Mouse (Mus musculus): ENCODE measurements at regions not wholly inside any gene's neighbourhood (a gene's known extent, or its start where the extent isn't known, plus 50 kb on each side); places are given as distances from the start of the nearest gene placed in this dataset. TPM values are rescaled to one million over a fixed set of nuclear protein-coding genes. Genes with fewer than 3 reads are reported as not detected.

- Histone ChIP-seq H3K4me3 (no peak overlapping the region), H3K4me1 (peaks cover 13% of the 10 kb centered on the region), H3K27ac (no peak overlapping the region), H3K36me3 (replicated peaks) (no peaks in the 10 kb centered on the region), H3K9me3 (no peaks in the 10 kb centered on the region), H3K27me3 (ENCODE audit: poor library complexity, severe bottlenecking) (peaks cover 25% of the 10 kb centered on the region)
- 88% methylated on average over 9 of the region's 9 CpGs for WGBS
- DNase-seq (ENCODE audit: extremely low spot score, low spot score), result no peak
Observed at GRCm38 (mm10) chr6:73365306-73365705, 104.2 kb downstream of the 4931417E11Rik start.

GRCm38 (mm10) chr6:73334995-73335394 lies 86.8 kb downstream of the Suclg1 start:
- Histone ChIP-seq H3K36me3 (replicated peaks) (no peaks in the 10 kb centered on the region), H3K4me3 (no peak overlapping the region), H3K27ac (no peak overlapping the region), H3K9me3 (no peaks in the 10 kb centered on the region), H3K27me3 (ENCODE audit: poor library complexity, severe bottlenecking) (no peaks in the 10 kb centered on the region), H3K4me1 (no peaks in the 10 kb centered on the region)
- DNase-seq (ENCODE audit: extremely low spot score, low spot score), result no peak
- WGBS, result 60% methylated on average over 6 of the region's 6 CpGs

- Histone ChIP-seq H3K9me3 (no peaks in the 10 kb centered on the region), H3K27me3 (ENCODE audit: poor library complexity, severe bottlenecking) (no peaks in the 10 kb centered on the region), H3K27ac (no peak overlapping the region), H3K4me3 (no peak overlapping the region), H3K4me1 (no peaks in the 10 kb centered on the region), H3K36me3 (replicated peaks) (no peaks in the 10 kb centered on the region)
- 93% methylated on average over 11 of the region's 11 CpGs for WGBS
- DNase-seq (ENCODE audit: extremely low spot score, low spot score), result no peak
Observed at GRCm38 (mm10) chr6:73329666-73330065, 81.5 kb downstream of the Suclg1 start.

Small RNA genes in the stretch of these regions (microRNA-seq; reads per million reads assigned to microRNA genes)
- gene Gm24370, result not detected

Data from forebrain, embryonic 10.5 days (tissue).